Mouse (Mus musculus) MEL (cell line): ENCODE results near the gene Btbd17.

Experiments
- TCF12 ChIP-seq: IDR thresholded peaks from 2 replicates; pipeline ENCODE4 v1.6.1; 2014; ENCODE audit warnings: low read depth, mild to moderate bottlenecking, inconsistent platforms, low read length, improper control_type of control experiment, moderate library complexity
- USF2 ChIP-seq, 2 experiments: IDR thresholded peaks; 2 replicates each; pipeline ENCODE4 v1.6.1; 2011 to 2012; ENCODE audit warnings: improper control_type of control experiment in 2 of 2, low read length in 2 of 2, borderline replicate concordance in 1 of 2, inconsistent platforms in 1 of 2, low read depth in 1 of 2, mild to moderate bottlenecking in 1 of 2; ENCODE audit not compliant: insufficient read depth in 1 of 2
- ZC3H11A ChIP-seq: IDR thresholded peaks from 2 replicates; pipeline ENCODE4 v1.6.1; 2012; ENCODE audit warnings: low read depth, mild to moderate bottlenecking, inconsistent platforms, low read length, improper control_type of control experiment

GRCm38 (mm10) chr11:114780076-114780475 is 15.7 kb downstream of the Btbd17 start:
- TF ChIP-seq TCF12, result no peak
- no peak for TF ChIP-seq USF2 (IDR thresholded peaks at IDR 0.05; ENCODE audit: borderline replicate concordance in 1 of 2, insufficient read depth in 1 of 2, low read depth in 1 of 2, low read length in 2 of 2)
- TF ChIP-seq ZC3H11A, result no peak
